Mouse (Mus musculus): ENCODE results near the gene Gm20708. TPM values are rescaled to one million over a fixed set of nuclear protein-coding genes. Genes with fewer than 3 reads are reported as not detected.

Gene Gm20708
- polyA plus RNA-seq, 1 experiment from 2014 or later = 0.47 TPM

- DNase-seq (peak; percentile 71), ATAC-seq (ENCODE audit: low FRiP score, low TSS enrichment) (0 out of 2 replicates have a peak, but pooled peaks have one; percentile 31)
- 7% methylated on average over 38 of the region's 38 CpGs for WGBS
- peak overlapping the region; percentile 43 for H3K9ac ChIP-seq (replicated peaks; ENCODE audit: low read length)
- no peaks in the 10 kb centered on the region for H3K36me3 ChIP-seq (ENCODE audit: control insufficient read depth, insufficient read depth, low read length)
- peaks cover 28% of the 10 kb centered on the region for H3K27me3 ChIP-seq (ENCODE audit: control insufficient read depth, insufficient read depth, low read length)
- peaks cover 20% of the 10 kb centered on the region for H3K4me1 ChIP-seq (ENCODE audit: control insufficient read depth, insufficient read depth, low read length)
- H3K4me3 ChIP-seq (replicated peaks; ENCODE audit: low read depth, low read length) = peak overlapping the region; percentile 21
- H3K9me3 ChIP-seq (ENCODE audit: control insufficient read depth, low read length) = no peaks in the 10 kb centered on the region
- peak overlapping the region; percentile 51 for H3K4me2 ChIP-seq (ENCODE audit: low read length)
- H3K27ac ChIP-seq (replicated peaks; ENCODE audit: low read depth, low read length) = peak overlapping the region; percentile 57
These were observed 29.9 kb upstream of the Gm20708 start for GRCm38 (mm10) chr11:117779434-117780198.

- DNase-seq (no peak), ATAC-seq (ENCODE audit: low FRiP score, low TSS enrichment) (no peak)
- Histone ChIP-seq H3K9ac (replicated peaks; ENCODE audit: low read length) (peak overlapping the region; percentile 43), H3K36me3 (ENCODE audit: control insufficient read depth, insufficient read depth, low read length) (no peaks in the 10 kb centered on the region), H3K9me3 (ENCODE audit: control insufficient read depth, low read length) (no peaks in the 10 kb centered on the region), H3K4me3 (replicated peaks; ENCODE audit: low read depth, low read length) (peak overlapping the region; percentile 21), H3K27me3 (ENCODE audit: control insufficient read depth, insufficient read depth, low read length) (peaks cover 28% of the 10 kb centered on the region), H3K4me2 (ENCODE audit: low read length) (peak overlapping the region; percentile 51), H3K4me1 (ENCODE audit: control insufficient read depth, insufficient read depth, low read length) (peaks cover 20% of the 10 kb centered on the region), H3K27ac (replicated peaks; ENCODE audit: low read depth, low read length) (peak overlapping the region; percentile 57)
- WGBS = 4% methylated on average over 17 of the region's 17 CpGs
These were observed 29.3 kb upstream of the Gm20708 start for GRCm38 (mm10) chr11:117780199-117780515.

- peak overlapping the region; percentile 51 for H3K4me2 ChIP-seq (ENCODE audit: low read length)
- no peak overlapping the region for H3K27ac ChIP-seq (replicated peaks; ENCODE audit: low read depth, low read length)
- ATAC-seq (ENCODE audit: low FRiP score, low TSS enrichment) (no peak), DNase-seq (peak; percentile 41)
- H3K4me3 ChIP-seq (replicated peaks; ENCODE audit: low read depth, low read length) = peak overlapping the region; percentile 21; the same call in 1 of the 2 replicates
- peaks cover 28% of the 10 kb centered on the region for H3K27me3 ChIP-seq (ENCODE audit: control insufficient read depth, insufficient read depth, low read length)
- WGBS = 3% methylated on average over 19 of the region's 19 CpGs
- no peaks in the 10 kb centered on the region for H3K9me3 ChIP-seq (ENCODE audit: control insufficient read depth, low read length)
- H3K9ac ChIP-seq (replicated peaks; ENCODE audit: low read length) = no peak overlapping the region
- H3K4me1 ChIP-seq (ENCODE audit: control insufficient read depth, insufficient read depth, low read length) = peaks cover 20% of the 10 kb centered on the region
- no peaks in the 10 kb centered on the region for H3K36me3 ChIP-seq (ENCODE audit: control insufficient read depth, insufficient read depth, low read length)
These were observed 28.8 kb upstream of the Gm20708 start for GRCm38 (mm10) chr11:117780582-117781111.

- Histone ChIP-seq H3K9me3 (ENCODE audit: control insufficient read depth, low read length) (no peaks in the 10 kb centered on the region), H3K27ac (replicated peaks; ENCODE audit: low read depth, low read length) (no peak overlapping the region), H3K36me3 (ENCODE audit: control insufficient read depth, insufficient read depth, low read length) (no peaks in the 10 kb centered on the region), H3K27me3 (ENCODE audit: control insufficient read depth, insufficient read depth, low read length) (peaks cover 28% of the 10 kb centered on the region), H3K4me3 (replicated peaks; ENCODE audit: low read depth, low read length) (no peak overlapping the region), H3K4me1 (ENCODE audit: control insufficient read depth, insufficient read depth, low read length) (peaks cover 20% of the 10 kb centered on the region), H3K4me2 (ENCODE audit: low read length) (peak overlapping the region; percentile 51), H3K9ac (replicated peaks; ENCODE audit: low read length) (no peak overlapping the region)
- 28% methylated on average over 18 of the region's 18 CpGs for WGBS
- DNase-seq (no peak), ATAC-seq (ENCODE audit: low FRiP score, low TSS enrichment) (no peak)
These were observed 28.2 kb upstream of the Gm20708 start for GRCm38 (mm10) chr11:117781199-117781821.

GRCm38 (mm10) chr11:117781993-117782704 is 27.3 kb upstream of the Gm20708 start, which contains the start of the genes Tmc8 and Tmc6:
TSS of gene Tmc8 (plus strand) at chr11:117782076.
TSS of gene Tmc6 (minus strand) at chr11:117782198.
- 43% methylated on average over 24 of the region's 24 CpGs for WGBS
- H3K27ac ChIP-seq (replicated peaks; ENCODE audit: low read depth, low read length) = no peak within 1 kb of the TSS

GRCm38 (mm10) chr11:117782705-117783034 is 26.8 kb upstream of the Gm20708 start:
- Histone ChIP-seq H3K4me3 (replicated peaks; ENCODE audit: low read depth, low read length) (peak overlapping the region; percentile 19; the same call in 1 of the 2 replicates), H3K9ac (replicated peaks; ENCODE audit: low read length) (peak overlapping the region; percentile 34; the same call in 1 of the 2 replicates), H3K4me2 (ENCODE audit: low read length) (peak overlapping the region; percentile 53), H3K36me3 (ENCODE audit: control insufficient read depth, insufficient read depth, low read length) (no peaks in the 10 kb centered on the region), H3K27me3 (ENCODE audit: control insufficient read depth, insufficient read depth, low read length) (peaks cover 28% of the 10 kb centered on the region), H3K4me1 (ENCODE audit: control insufficient read depth, insufficient read depth, low read length) (peaks cover 20% of the 10 kb centered on the region), H3K27ac (replicated peaks; ENCODE audit: low read depth, low read length) (no peak overlapping the region), H3K9me3 (ENCODE audit: control insufficient read depth, low read length) (no peaks in the 10 kb centered on the region)
- DNase-seq = no peak
- WGBS = 49% methylated on average over 9 of the region's 9 CpGs
- no peak for ATAC-seq (ENCODE audit: low FRiP score, low TSS enrichment)

More at GRCm38 (mm10) chr11:117781993-117782704, 27.3 kb upstream of the Gm20708 start, which contains the start of the genes Tmc8 and Tmc6:
- Histone ChIP-seq H3K4me2 (ENCODE audit: low read length) (peak within 1 kb of the TSS; percentile 53), H3K4me3 (replicated peaks; ENCODE audit: low read depth, low read length) (peak within 1 kb of the TSS; percentile 19; the same call in 1 of the 2 replicates), H3K36me3 (ENCODE audit: control insufficient read depth, insufficient read depth, low read length) (no peaks in the 10 kb centered on the region), H3K9me3 (ENCODE audit: control insufficient read depth, low read length) (no peaks in the 10 kb centered on the region), H3K4me1 (ENCODE audit: control insufficient read depth, insufficient read depth, low read length) (peaks cover 20% of the 10 kb centered on the region), H3K9ac (replicated peaks; ENCODE audit: low read length) (peak within 1 kb of the TSS; percentile 34; the same call in 1 of the 2 replicates), H3K27me3 (ENCODE audit: control insufficient read depth, insufficient read depth, low read length) (peaks cover 28% of the 10 kb centered on the region)
- ATAC-seq (ENCODE audit: low FRiP score, low TSS enrichment) (no peak), DNase-seq (no peak)

- Histone ChIP-seq H3K4me3 (replicated peaks; ENCODE audit: low read depth, low read length) (peak overlapping the region; percentile 19; the same call in 1 of the 2 replicates), H3K36me3 (ENCODE audit: control insufficient read depth, insufficient read depth, low read length) (no peaks in the 10 kb centered on the region), H3K4me2 (ENCODE audit: low read length) (peak overlapping the region; percentile 53), H3K27me3 (ENCODE audit: control insufficient read depth, insufficient read depth, low read length) (peaks cover 28% of the 10 kb centered on the region), H3K9me3 (ENCODE audit: control insufficient read depth, low read length) (no peaks in the 10 kb centered on the region), H3K27ac (replicated peaks; ENCODE audit: low read depth, low read length) (no peak overlapping the region), H3K9ac (replicated peaks; ENCODE audit: low read length) (peak overlapping the region; percentile 34; the same call in 1 of the 2 replicates), H3K4me1 (ENCODE audit: control insufficient read depth, insufficient read depth, low read length) (peaks cover 20% of the 10 kb centered on the region)
- WGBS = 3% methylated on average over 31 of the region's 31 CpGs
- ATAC-seq (ENCODE audit: low FRiP score, low TSS enrichment) (no peak), DNase-seq (peak; percentile 86)
These were observed 26.4 kb upstream of the Gm20708 start for GRCm38 (mm10) chr11:117783089-117783488.

GRCm38 (mm10) chr11:117783683-117784309 is 25.7 kb upstream of the Gm20708 start:
- Histone ChIP-seq H3K27me3 (ENCODE audit: control insufficient read depth, insufficient read depth, low read length) (peaks cover 28% of the 10 kb centered on the region), H3K27ac (replicated peaks; ENCODE audit: low read depth, low read length) (no peak overlapping the region), H3K4me2 (ENCODE audit: low read length) (peak overlapping the region; percentile 53), H3K9ac (replicated peaks; ENCODE audit: low read length) (no peak overlapping the region), H3K4me1 (ENCODE audit: control insufficient read depth, insufficient read depth, low read length) (peaks cover 20% of the 10 kb centered on the region), H3K36me3 (ENCODE audit: control insufficient read depth, insufficient read depth, low read length) (no peaks in the 10 kb centered on the region), H3K9me3 (ENCODE audit: control insufficient read depth, low read length) (no peaks in the 10 kb centered on the region), H3K4me3 (replicated peaks; ENCODE audit: low read depth, low read length) (no peak overlapping the region)
- ATAC-seq (ENCODE audit: low FRiP score, low TSS enrichment) (no peak), DNase-seq (no peak)
- 39% methylated on average over 10 of the region's 10 CpGs for WGBS

Data from midbrain, embryonic 14.5 days (tissue).